Mouse (Mus musculus) bone marrow, adult 2 months (tissue): ENCODE measurements around the gene Olfr1056.

ENCODE experiments used
- CTCF ChIP-seq: fragments of 200-500 bp; IDR thresholded peaks from 2 replicates; pipeline ENCODE4 v1.5.1; 2011; ENCODE audit warnings: low read length, control low read depth; ENCODE audit not compliant: control insufficient read depth, insufficient read depth
- POLR2A ChIP-seq: fragments of 200-500 bp; IDR thresholded peaks from 2 replicates; pipeline ENCODE4 v1.6.1; 2011; ENCODE audit warnings: low read depth, mild to moderate bottlenecking, control low read depth, low read length, borderline replicate concordance; ENCODE audit not compliant: control insufficient read depth

DNA sequence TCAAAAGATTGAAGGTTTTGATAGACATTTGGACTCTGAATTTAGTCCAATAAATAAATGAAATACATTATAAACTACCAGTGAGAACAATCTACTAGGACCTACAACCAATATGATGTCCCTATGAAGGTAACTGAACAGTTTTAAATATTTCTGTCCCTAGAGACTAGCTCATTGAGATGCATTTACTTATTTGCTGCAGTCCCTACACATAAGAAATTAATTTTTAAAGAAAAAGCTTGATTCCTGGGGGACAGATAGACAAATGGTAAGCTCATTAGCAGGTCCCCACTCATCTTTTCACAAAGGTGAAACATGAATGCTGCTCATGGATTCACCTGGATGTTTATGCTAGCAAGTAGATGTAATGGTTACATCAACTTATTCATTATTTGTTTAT lies 16.0 kb upstream of the Olfr1056 start, which contains the start of gene Olfr1057:
- TF ChIP-seq POLR2A (no peak), CTCF (no peak)
